Mouse (Mus musculus): Measurements from ENCODE around the gene Wasf2.

DNA sequence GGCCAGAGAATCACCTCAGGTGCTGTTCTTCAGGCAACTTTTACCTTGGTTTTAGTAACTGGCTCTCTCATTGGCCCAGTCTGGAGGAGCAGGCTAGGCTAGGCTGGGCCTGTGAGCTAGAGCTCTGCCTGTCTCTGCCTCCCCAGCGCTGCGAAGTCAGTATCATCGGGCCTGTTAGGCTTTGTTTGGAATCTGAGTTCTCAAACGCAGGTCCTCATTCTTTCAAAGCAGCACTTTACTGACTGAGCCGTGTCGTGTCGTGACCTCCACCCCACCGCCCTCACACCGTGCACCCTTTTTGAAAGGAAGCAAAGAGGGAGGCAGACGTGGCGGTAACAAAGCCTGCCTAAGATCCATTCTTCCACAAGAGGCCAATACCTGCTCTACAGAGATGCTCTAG is 914 bp upstream of the Wasf2 start:
- no peak for TF ChIP-seq CTCF (IDR thresholded peaks at IDR 0.05)
- no peak for TF ChIP-seq EP300 (IDR thresholded peaks at IDR 0.05; ENCODE audit: insufficient read depth, low read depth, low read length)
- TF ChIP-seq POLR2A (IDR thresholded peaks at IDR 0.05; ENCODE audit: insufficient read depth, low read depth, low read length): no peak

Measured in heart, adult 2 months (tissue).